In genomic region chr4:85672290-85672689, GRCm38 (mm10) we compare ENCODE assay signal across 14 mouse cellular contexts.
A peak's percentile ranks its signal among the peaks of the same experiment; 100 is the strongest.
DNase-seq lines count a peak whose midpoint lies in the region; ATAC-seq lines count a peak whose summit lies in the region.
"Had no signal": no experiment of that assay in that cellular context is flagged by ENCODE, and none has a peak within 500 bp of the region (broad histone marks: within the 10 kb centered on the region; RNA-seq: fewer than 3 reads in every experiment).

No protein-coding gene starts in this region.

- DNase-seq in embryo, embryonic 10 days (ENCODE audit: low spot score) = peak; percentile 11
- DNase-seq in embryo, embryonic 9.5 days (ENCODE audit: extremely low spot score) = no peak
- peak; percentile 25 for DNase-seq in retina, adult 2 months (ENCODE audit: low read depth, low spot score)
- no peak for DNase-seq in retina, embryonic 14.5 days (ENCODE audit: low spot score)
- peak; percentile 17 for DNase-seq in kidney, postnatal 10 days
- no peak for DNase-seq in urinary bladder, adult 18-20 months (ENCODE audit: low spot score in 2 of 2)
- DNase-seq: adrenal gland, adult 8-10 months; cerebellum, adult 9-10 months; heart, adult 11 months; heart, postnatal 14 days; liver, embryonic 13.5 days; thymus, adult 18-20 months had no signal

- ATAC-seq in erythroblast, adult 5-6 weeks (replicated peaks; ENCODE audit: low FRiP score, poor library complexity, severe bottlenecking) = no peak
- ATAC-seq in erythroid progenitor cell, adult 5-6 weeks (replicated peaks; ENCODE audit: low FRiP score, poor library complexity, severe bottlenecking) = no peak

Comparison
In these comparisons a context has a peak if more than half of its experiments do, and no peak if none do; other contexts are left out.
1. DNase-seq: peak in embryo, embryonic 10 days (single experiment), retina, adult 2 months (single experiment) and kidney, postnatal 10 days (single experiment); none in embryo, embryonic 9.5 days (single experiment), retina, embryonic 14.5 days (single experiment) and urinary bladder, adult 18-20 months (0 of 2).